Mouse (Mus musculus): Measurements from ENCODE around the gene Tead2.

GRCm38 (mm10) chr7:45169495-45169894 is 46.1 kb upstream of the Tead2 start:
- TF ChIP-seq POLR2A (IDR thresholded peaks at IDR 0.05; ENCODE audit: borderline replicate concordance, extremely low read depth, low read depth, low read length) = no peak
- no peak for TF ChIP-seq CTCF (IDR thresholded peaks at IDR 0.05; ENCODE audit: insufficient read depth, low read length)

All from lung, adult 2 months (tissue).